In the genomic region with DNA sequence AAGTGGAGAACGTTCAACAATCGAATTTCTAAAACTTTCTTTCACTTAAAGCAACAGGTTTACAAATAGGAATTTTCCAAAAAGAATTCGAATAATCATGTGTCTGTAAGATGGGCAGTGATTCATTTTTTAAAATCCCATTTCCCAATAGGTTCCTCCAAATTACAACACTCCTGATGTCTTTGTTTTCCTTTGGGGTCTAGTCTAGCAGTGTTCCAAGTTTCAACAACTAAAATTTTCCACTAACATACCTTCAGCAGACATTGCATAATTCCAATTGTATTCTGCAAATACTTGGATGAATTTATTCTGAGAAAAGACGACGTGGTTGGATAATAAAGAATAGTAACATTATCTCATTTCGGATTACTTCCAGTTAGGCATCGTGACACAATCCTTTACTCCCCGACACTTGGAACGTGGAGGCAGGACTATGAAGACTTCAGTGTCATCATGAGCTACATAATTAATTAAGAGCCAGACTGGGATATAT, we compare ENCODE assay signal across 30 mouse cellular contexts.
DNase-seq lines count a peak whose midpoint lies in the region; TF ChIP-seq lines count a peak whose summit lies in the region.
"Had no signal": no experiment of that assay in that cellular context is flagged by ENCODE, and none has a peak within 500 bp of the region (broad histone marks: within the 10 kb centered on the region; RNA-seq: fewer than 3 reads in every experiment).

No protein-coding gene starts in this region.

- H3K36me3 ChIP-seq in hindbrain, embryonic 10.5 days, result no peaks in the 10 kb centered on the region
- H3K36me3 ChIP-seq: embryonic facial prominence, embryonic 12.5 days; forebrain, embryonic 12.5 days; heart, embryonic 10.5 days; hindbrain, embryonic 15.5 days; neural tube, embryonic 12.5 days had no signal

- no peak for DNase-seq in gastrocnemius, adult 2 months
- no peak for DNase-seq in gastrocnemius, postnatal 25 days
- DNase-seq in lung, postnatal 25 days (ENCODE audit: low spot score), result peak; percentile 19
- DNase-seq in lung, postnatal 14 days, result no peak
- DNase-seq in Muller cell, postnatal 12 days (ENCODE audit: inconsistent ontology term), result peak; percentile 29
- DNase-seq in hindbrain, embryonic 10.5 days (ENCODE audit: low spot score), result no peak
- no peak for DNase-seq in adrenal gland, postnatal 10 days
- DNase-seq: adrenal gland, postnatal 14 days; cerebellum, adult 11 months; cerebellum, adult 9-10 months; cerebellum, postnatal 36 days; forebrain, postnatal 0 days; gastrocnemius, postnatal 36 days; kidney, adult 11 months; kidney, postnatal 14 days; layer of hippocampus, adult 9-11 months; liver; lung, embryonic 14.5 days; right cerebral cortex, adult 18-20 months; thymus, adult 2 months; thymus, postnatal 36 days had no signal

- H3K4me3 ChIP-seq in gastrocnemius, adult 2 months, result no peak overlapping the region
- no peak overlapping the region for H3K4me3 ChIP-seq in hindbrain, embryonic 10.5 days
- H3K4me3 ChIP-seq: embryonic facial prominence, embryonic 12.5 days; erythroblast, embryonic 14.5 days; forebrain, embryonic 12.5 days; heart, embryonic 10.5 days; hindbrain, embryonic 15.5 days; myocyte; neural tube, embryonic 12.5 days had no signal

- no peaks in the 10 kb centered on the region for H3K9me3 ChIP-seq in hindbrain, embryonic 10.5 days
- H3K9me3 ChIP-seq: embryonic facial prominence, embryonic 12.5 days; forebrain, embryonic 12.5 days; heart, embryonic 10.5 days; hindbrain, embryonic 15.5 days; neural tube, embryonic 12.5 days had no signal

- intact Hi-C loops in gastrocnemius, adult 2 months (cut with DNase I), result no loop called here

- H3K4me1 ChIP-seq in hindbrain, embryonic 10.5 days (replicated peaks), result no peaks in the 10 kb centered on the region
- H3K4me1 ChIP-seq: embryonic facial prominence, embryonic 12.5 days; forebrain, embryonic 12.5 days; heart, embryonic 10.5 days; hindbrain, embryonic 15.5 days; neural tube, embryonic 12.5 days had no signal

- no peaks in the 10 kb centered on the region for H3K27me3 ChIP-seq in hindbrain, embryonic 10.5 days (ENCODE audit: insufficient read depth, poor library complexity, severe bottlenecking)
- H3K27me3 ChIP-seq: CH12.LX; embryonic facial prominence, embryonic 12.5 days; forebrain, embryonic 12.5 days; hindbrain, embryonic 15.5 days; neural tube, embryonic 12.5 days had no signal

- no peak for TF ChIP-seq CTCF in gastrocnemius, adult 2 months (IDR thresholded peaks at IDR 0.05)

- 90% methylated on average over 9 of the region's 9 CpGs for WGBS in hindbrain, embryonic 10.5 days

- H3K27ac ChIP-seq in gastrocnemius, adult 2 months, result peak overlapping the region; percentile 62
- no peak overlapping the region for H3K27ac ChIP-seq in hindbrain, embryonic 10.5 days
- H3K27ac ChIP-seq: embryonic facial prominence, embryonic 12.5 days; forebrain, embryonic 12.5 days; heart, embryonic 10.5 days; hindbrain, embryonic 15.5 days; liver, embryonic 14.5 days; neural tube, embryonic 12.5 days had no signal

Comparison
In these comparisons a context has a peak if more than half of its experiments do, and no peak if none do; other contexts are left out.
1. DNase-seq: peak in lung, postnatal 25 days (single experiment) and Muller cell, postnatal 12 days (single experiment); none in gastrocnemius, adult 2 months (single experiment), gastrocnemius, postnatal 25 days (single experiment), lung, postnatal 14 days (single experiment), hindbrain, embryonic 10.5 days (single experiment) and adrenal gland, postnatal 10 days (single experiment).